Mouse (Mus musculus) gastrocnemius, adult 8-10 months (tissue): ENCODE results near the gene Srcap. TPM values are rescaled to one million over a fixed set of nuclear protein-coding genes. Genes with fewer than 3 reads are reported as not detected.
A peak's percentile ranks its signal among the peaks of the same experiment; 100 is the strongest.
"Not testable (repeated sequence)": the region's sequence is repeated elsewhere in the genome, so short reads cannot be mapped to it uniquely, and the experiment has no call there.

Experiments used
- DNase-seq, 2 experiments: peaks; one replicate each; pipeline ENCODE4 v3.0.0; 2022; ENCODE audit warnings: low spot score in 2 of 2
- total RNA-seq, 4 experiments: library from RNA; stranded (reverse); gene quantifications; 2 replicates each; pipeline ENCODE4 v1.2.4; 2022

The Srcap gene
- total RNA-seq, 4 experiments from 2014 or later, result 44.3 to 52.4 (median 48.6) TPM

DNA sequence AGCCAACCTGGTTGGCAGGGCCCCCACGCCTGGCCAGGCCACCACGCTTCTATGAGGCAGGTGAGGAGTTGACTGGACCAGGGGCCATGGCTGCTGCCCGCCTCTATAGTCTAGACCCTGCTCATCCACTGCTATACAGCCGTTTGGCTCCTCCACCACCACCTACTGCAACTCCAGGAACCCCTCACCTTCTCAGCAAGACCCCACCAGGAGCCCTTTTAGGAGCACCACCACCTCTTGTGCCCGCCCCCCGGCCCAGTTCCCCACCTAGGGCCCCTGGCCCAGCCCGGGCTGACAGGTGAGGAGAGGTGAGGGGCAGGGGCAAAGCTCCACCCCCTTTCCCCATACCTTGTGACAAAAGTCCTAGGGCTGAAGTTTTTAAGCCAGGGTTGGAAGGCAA, 21.8 kb upstream of the Srcap start:
- no peak for DNase-seq

GRCm38 (mm10) chr7:127491846-127492245, 19.9 kb upstream of the Srcap start:
- no peak for DNase-seq

- no peak for DNase-seq
These were observed 17.1 kb upstream of the Srcap start for GRCm38 (mm10) chr7:127494648-127495047.

- DNase-seq, result no peak
These were observed 14.4 kb upstream of the Srcap start for GRCm38 (mm10) chr7:127497382-127497781.

DNA sequence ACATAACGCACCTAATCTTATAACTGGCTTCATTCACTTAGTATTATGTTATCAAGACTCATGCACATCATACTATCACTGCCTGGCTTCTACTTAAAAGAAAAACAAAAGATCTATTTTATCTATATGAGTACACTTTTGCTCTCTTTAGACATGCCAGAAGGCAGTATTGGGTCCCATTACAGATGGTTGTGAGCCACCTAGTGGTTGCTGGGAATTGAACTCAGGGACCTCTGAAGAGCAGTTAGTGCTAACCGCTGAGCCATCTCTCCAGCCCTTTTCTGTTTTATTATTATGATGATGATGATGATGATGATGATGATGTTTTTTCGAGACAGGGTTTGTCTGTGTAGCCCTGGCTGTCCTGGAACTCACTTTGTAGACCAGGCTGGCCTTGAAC, 13.4 kb upstream of the Srcap start:
- DNase-seq, result no peak

DNA sequence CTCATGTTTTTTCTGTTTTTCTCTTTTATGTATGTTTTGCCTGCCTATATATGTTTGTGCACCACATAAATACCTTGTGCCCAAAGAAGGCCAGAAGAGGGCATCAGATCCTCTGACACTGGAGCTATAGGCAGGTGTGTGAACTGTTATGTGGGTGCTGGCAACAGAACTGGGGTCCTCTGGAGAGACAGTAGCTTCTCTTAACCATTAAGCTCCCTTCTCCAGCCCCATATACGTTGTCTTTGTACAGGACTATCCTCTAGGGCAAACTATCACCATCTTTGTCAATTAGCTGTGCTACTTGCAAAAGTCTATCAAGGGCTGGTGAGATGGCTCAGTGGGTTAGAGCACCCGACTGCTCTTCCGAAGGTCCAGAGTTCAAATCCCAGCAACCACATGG, 3.5 kb upstream of the Srcap start:
- DNase-seq, result no peak

DNA sequence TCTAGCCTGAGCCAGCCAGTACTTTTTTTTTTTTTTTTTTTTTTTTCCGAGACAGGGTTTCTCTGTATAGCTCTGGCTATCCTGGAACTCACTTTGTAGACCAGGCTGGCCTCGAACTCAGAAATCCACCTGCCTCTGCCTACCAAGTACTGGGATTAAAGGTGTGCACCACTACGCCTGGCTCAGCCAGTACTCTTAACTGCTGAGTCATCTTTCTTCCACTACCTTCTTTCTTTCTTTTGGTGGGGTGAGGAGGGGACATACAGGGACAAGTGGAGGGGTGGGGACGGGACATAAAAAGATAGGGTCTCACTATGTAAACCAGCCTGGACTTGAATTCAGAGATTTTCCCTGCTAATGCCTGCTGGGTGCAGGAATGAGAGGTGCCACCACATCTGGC, 2.0 kb upstream of the Srcap start:
- DNase-seq, result not testable (repeated sequence)

DNA sequence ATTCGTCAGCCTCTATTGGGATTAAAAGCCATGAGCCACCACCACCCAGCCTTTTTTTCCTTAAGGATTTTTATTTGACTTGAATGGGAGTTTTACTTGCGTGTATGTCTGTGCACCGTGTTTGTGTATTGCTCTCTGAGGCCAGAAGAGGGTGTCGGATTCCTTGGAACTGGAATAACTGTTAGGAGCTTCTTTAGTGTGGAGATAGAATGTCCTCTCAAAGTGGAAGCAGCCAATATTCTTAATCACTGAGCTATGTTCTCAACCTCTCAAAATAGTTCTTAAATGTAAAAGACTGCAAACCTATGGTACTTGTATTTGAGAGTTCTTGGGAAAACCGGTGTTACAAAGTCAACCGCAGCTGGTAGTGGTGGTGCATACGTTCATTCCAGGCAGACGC, 542 bp upstream of the Srcap start:
- no peak for DNase-seq

DNA sequence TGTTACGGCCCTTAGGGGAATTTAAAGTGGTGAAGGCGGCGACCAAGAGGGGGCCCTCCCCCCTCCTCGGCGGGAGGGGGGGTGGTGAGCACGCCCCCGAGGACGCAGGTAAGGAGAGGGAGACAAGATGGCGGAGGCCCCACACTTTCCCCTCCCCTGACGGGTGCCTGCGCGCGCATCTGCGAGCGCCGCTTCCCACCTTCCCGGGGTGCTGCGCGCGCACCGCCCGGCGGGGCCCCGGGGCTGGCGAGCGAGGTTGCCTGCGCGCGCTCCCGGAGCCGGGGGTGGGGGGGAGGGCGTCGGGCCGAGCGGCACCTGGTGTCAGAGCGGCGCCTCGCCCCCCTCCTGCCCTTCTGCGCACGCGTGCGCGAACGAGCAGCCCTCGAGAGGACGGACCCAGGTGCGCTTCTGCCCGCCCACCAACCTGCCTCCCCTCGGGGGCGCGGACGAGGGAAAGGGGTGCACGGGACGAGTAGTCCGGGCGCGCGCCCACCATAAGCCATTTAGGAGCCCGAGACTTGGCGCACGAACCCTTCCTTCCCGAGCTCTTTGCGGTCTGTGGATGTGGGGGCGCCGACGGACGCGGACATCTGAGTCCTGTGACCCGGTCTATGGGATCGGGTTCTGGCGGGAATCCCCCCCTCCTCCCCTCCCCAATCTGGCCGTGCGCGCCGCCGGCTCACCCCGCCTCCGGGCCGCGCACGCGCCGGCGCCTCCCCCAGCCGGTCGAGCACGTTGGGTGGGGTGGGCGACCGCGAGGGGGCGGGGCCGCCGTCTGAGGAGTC, 640 bp downstream of the Srcap start:
- peak; percentile 87 to 92 for DNase-seq

- peak in 1 of 2 experiments; percentile 20 for DNase-seq
These were observed 1.2 kb downstream of the Srcap start for GRCm38 (mm10) chr7:127513016-127513390.

GRCm38 (mm10) chr7:127513781-127514180, 2.0 kb downstream of the Srcap start:
- DNase-seq, result no peak

DNA sequence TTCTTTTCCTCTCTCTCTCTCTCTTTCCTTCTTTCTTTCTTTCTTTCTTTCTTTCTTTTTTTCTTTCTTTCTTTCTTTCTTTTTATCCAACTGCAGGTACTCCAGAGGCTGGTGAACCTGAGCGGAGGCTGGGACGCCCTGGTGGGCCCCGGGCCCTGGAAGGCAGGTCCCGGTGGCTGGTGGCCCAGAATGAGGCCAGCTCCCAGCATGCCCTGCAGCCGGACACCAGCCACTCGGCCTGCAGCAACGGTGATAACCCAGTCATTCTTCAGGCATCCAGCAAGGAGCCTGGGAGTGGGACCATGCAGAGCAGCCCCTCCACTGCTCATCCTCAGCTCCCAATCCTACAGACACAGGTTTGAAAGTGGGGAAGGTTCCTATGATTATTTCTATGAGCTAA, 4.1 kb downstream of the Srcap start:
- peak in 1 of 2 experiments; percentile 17 for DNase-seq

DNA sequence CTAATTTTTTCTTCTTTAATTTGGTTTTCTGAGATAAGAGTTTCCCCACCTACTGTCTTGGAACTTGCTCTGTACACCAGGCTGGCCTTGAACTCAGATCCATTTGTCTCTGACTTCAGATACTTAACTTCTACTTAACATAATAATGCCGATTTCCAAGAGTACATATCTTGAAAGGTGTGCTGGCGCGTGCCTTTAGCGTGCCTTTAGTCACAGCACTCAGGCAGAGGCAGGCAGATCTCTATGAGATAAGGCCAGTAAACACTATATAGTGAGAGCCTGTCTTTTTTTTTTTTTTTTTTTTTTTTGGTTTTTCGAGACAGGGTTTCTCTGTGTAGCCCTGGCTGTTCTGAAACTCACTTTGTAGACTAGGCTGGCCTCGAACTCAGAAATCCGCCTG, 4.6 kb downstream of the Srcap start:
- DNase-seq, result no peak

- DNase-seq, result no peak
These were observed 7.5 kb downstream of the Srcap start, which contains the start of gene Gm42715 for GRCm38 (mm10) chr7:127519284-127519683. Gene Gm42715, plus strand, starts transcription at chr7:127519584.

DNA sequence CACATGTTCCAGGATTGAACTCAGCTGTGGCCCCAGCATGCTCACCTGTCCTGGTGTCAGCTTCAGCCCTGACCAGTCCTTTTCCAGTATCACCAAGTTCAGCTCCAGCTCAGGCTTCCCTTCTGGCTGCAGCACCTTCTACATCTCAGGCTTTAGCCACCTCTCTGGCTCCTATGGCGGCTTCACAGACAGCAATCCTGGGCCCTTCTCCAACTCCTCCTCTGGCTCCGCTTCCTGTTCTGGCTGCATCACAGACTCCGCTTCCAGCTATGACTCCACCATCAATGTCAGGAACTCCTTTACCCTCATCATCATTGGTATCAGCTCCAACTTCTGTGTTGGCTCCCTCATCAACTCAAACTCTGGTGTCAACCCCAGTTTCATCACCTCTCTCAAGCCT, 29.9 kb downstream of the Srcap start:
- no peak for DNase-seq

DNA sequence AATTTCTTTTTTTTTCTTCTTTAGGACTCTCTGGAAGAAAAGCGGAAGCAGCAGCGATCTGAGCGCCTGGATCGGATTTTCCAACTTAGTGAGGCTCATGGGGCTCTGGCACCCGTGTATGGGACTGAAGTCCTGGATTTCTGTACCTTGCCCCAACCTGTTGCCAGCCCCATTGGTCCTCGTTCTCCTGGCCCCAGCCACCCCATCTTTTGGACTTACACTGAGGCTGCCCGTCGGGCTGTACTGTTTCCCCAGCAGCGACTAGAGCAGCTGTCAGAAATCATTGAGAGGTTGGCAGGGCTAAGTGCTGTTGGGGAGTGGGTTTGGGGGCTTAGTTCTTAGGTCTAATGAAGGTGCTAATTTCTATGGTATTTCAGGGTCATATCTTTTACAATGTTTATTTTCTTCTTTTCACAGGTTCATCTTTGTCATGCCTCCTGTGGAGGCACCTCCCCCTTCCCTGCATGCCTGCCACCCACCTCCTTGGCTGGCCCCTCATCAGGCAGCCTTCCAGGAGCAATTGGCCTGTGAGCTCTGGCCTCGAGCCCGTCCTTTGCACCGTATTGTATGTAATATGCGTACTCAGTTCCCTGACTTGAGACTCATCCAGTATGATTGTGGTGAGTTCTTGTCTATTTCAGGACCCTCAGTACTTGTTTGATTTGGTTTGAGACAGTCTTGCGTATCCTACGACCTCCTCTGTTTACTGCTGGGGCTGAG, 37.5 kb downstream of the Srcap start:
- DNase-seq, result no peak

- DNase-seq, result no peak
These were observed 39.8 kb downstream of the Srcap start for GRCm38 (mm10) chr7:127551558-127551957.

DNA sequence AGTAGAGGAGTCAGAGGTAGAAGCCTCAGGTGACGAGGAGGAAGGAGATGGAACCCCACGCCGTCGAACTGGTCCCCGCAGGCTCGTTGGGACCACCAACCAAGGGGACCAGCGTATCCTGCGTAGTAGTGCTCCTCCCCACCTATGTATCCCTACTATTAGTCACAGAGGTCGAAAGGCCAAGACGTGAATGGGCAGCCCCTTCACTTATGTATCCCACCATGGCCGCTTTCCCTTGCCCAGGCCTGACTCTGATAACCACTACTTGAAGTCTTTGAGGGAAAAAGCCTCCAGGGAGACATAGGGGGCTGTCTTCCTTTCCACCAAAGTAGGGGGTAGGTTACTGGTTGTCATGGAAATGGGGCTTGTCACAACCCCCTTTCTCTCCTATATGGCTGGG, 48.8 kb downstream of the Srcap start:
- no peak for DNase-seq

DNA sequence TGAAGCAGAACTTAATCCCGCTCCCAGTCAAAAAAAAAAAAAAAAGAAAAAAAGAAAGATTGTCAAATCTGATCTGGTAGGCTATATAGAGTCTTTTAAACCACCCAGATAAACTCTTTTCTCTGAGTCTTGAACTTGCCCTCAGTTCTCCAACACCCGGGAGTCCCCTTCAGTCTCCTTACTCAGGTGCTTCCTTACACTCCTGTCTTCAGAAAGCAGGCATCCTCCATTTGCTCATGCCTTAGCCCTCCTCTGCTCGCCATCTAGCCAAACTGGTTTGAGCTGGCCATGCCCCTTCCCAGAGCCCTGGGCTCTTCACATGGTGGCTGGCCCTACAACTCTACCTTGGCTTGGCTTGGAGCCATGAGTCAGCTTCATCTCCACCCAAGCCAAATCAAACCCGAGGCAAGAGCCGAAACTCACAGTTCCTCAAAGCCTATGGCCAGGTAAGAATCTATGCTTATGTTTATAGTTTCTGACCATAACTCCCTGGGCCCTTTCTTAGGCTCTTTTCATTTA, 49.6 kb downstream of the Srcap start, which contains the start of gene Tmem265:
Gene Tmem265 (plus strand): TSS at position 51 of the 519 bp plus-strand sequence.
- DNase-seq, result no peak

GRCm38 (mm10) chr7:127564381-127565150, 52.8 kb downstream of the Srcap start:
- no peak for DNase-seq

- peak; percentile 86 to 89 for DNase-seq
These were observed 61.2 kb downstream of the Srcap start, which contains the start of gene Phkg2 for GRCm38 (mm10) chr7:127572895-127573471. Gene Phkg2, plus strand, starts transcription at chr7:127573340.
